Mouse (Mus musculus) midbrain, embryonic 13.5 days (tissue): Measurements from ENCODE around the gene Hdac7. TPM values are rescaled to one million over a fixed set of nuclear protein-coding genes. Genes with fewer than 3 reads are reported as not detected.

Experiments
- ATAC-seq: fragments of 200-750 bp; cut with Nextera tagmentation; 2 replicates; pipeline ENCODE4 v1.8.0; 2017; ENCODE audit warnings: mild to moderate bottlenecking, moderate TSS enrichment, moderate library complexity
- H3K27ac ChIP-seq: fragments of 300-500 bp; sonication (generic); 2 replicates; pipeline ENCODE4 v1.5.1; 2015; ENCODE audit warnings: inconsistent platforms, mild to moderate bottlenecking, moderate library complexity
- H3K27me3 ChIP-seq: fragments of 300-500 bp; sonication (generic); 2 replicates; pipeline ENCODE4 v1.6.1; 2015; ENCODE audit warnings: mild to moderate bottlenecking, inconsistent platforms
- H3K36me3 ChIP-seq: fragments of 300-500 bp; sonication (generic); 2 replicates; pipeline ENCODE4 v1.6.1; 2015; ENCODE audit warnings: mild to moderate bottlenecking, inconsistent platforms
- H3K4me1 ChIP-seq: fragments of 300-500 bp; sonication (generic); replicated peaks from 2 replicates; pipeline ENCODE4 v1.6.1; 2015; ENCODE audit warnings: inconsistent platforms
- H3K4me2 ChIP-seq: fragments of 300-500 bp; sonication (generic); replicated peaks from 2 replicates; pipeline ENCODE4 v1.6.1; 2015; ENCODE audit warnings: moderate library complexity, mild to moderate bottlenecking, inconsistent platforms
- H3K4me3 ChIP-seq: fragments of 300-500 bp; sonication (generic); replicated peaks from 2 replicates; pipeline ENCODE4 v1.5.1; 2015; ENCODE audit warnings: mild to moderate bottlenecking, inconsistent platforms
- H3K9ac ChIP-seq: fragments of 300-500 bp; sonication (generic); replicated peaks from 2 replicates; pipeline ENCODE4 v1.6.1; 2015; ENCODE audit warnings: mild to moderate bottlenecking, inconsistent platforms
- H3K9me3 ChIP-seq: fragments of 300-500 bp; sonication (generic); 2 replicates; pipeline ENCODE4 v1.6.1; 2016; ENCODE audit warnings: mild to moderate bottlenecking, inconsistent platforms
- WGBS: fragments of 180-500 bp; shearing (Covaris S2); methylation state at CpG from one replicate; pipeline ENCODE4 v1.1.7; 2015; 5-methylcytosine and 5-hydroxymethylcytosine counted together
- polyA plus RNA-seq: library from polyadenylated mRNA; unstranded; fragments of >200 nt; fragmentation: Nextera tagmentation; extraction: Ambion mirVana; gene quantifications from 2 replicates; pipeline ENCODE4 v1.2.1, GENCODE M21; 2015

Gene Hdac7
- polyA plus RNA-seq, 1 experiment from 2014 or later: 31.4 TPM

GRCm38 (mm10) chr15:97781961-97782748 is 62.1 kb downstream of the Hdac7 start:
- WGBS: 6% methylated on average over 24 of the region's 24 CpGs
- H3K9ac ChIP-seq: no peak overlapping the region
- peaks cover 15% of the 10 kb centered on the region for H3K4me1 ChIP-seq
- H3K36me3 ChIP-seq: no peaks in the 10 kb centered on the region
- peak overlapping the region; percentile 17 for H3K4me2 ChIP-seq
- no peak overlapping the region for H3K27ac ChIP-seq
- peaks cover 26% of the 10 kb centered on the region for H3K27me3 ChIP-seq
- H3K4me3 ChIP-seq: no peak overlapping the region
- no peaks in the 10 kb centered on the region for H3K9me3 ChIP-seq
- ATAC-seq: no peak

GRCm38 (mm10) chr15:97780611-97781031 is 63.7 kb downstream of the Hdac7 start:
- H3K4me1 ChIP-seq: peaks cover 14% of the 10 kb centered on the region
- H3K9ac ChIP-seq: no peak overlapping the region
- no peak overlapping the region for H3K4me3 ChIP-seq
- no peak for ATAC-seq
- no peaks in the 10 kb centered on the region for H3K36me3 ChIP-seq
- no peak overlapping the region for H3K27ac ChIP-seq
- WGBS: 69% methylated on average over 12 of the region's 12 CpGs
- H3K9me3 ChIP-seq: no peaks in the 10 kb centered on the region
- no peak overlapping the region for H3K4me2 ChIP-seq
- H3K27me3 ChIP-seq: peaks cover 27% of the 10 kb centered on the region

GRCm38 (mm10) chr15:97779576-97779975 is 64.7 kb downstream of the Hdac7 start:
- Histone ChIP-seq H3K4me1 (peaks cover 9% of the 10 kb centered on the region), H3K4me2 (no peak overlapping the region), H3K27me3 (peaks cover 27% of the 10 kb centered on the region), H3K9me3 (no peaks in the 10 kb centered on the region), H3K27ac (no peak overlapping the region), H3K4me3 (no peak overlapping the region), H3K36me3 (no peaks in the 10 kb centered on the region), H3K9ac (no peak overlapping the region)
- WGBS: 72% methylated on average over 1 of the region's 1 CpGs
- ATAC-seq: no peak

- Histone ChIP-seq H3K9me3 (no peaks in the 10 kb centered on the region), H3K27ac (no peak within 1 kb of the TSS)
- WGBS: 78% methylated on average over 8 of the region's 8 CpGs
These were observed 65.8 kb downstream of the Hdac7 start, which contains the start of gene Slc48a1 for GRCm38 (mm10) chr15:97778311-97779098. Gene Slc48a1 (plus strand): TSS chr15:97778520.

GRCm38 (mm10) chr15:97776919-97777318 is 67.4 kb downstream of the Hdac7 start:
- ATAC-seq: no peak
- no peak overlapping the region for H3K4me2 ChIP-seq

More at GRCm38 (mm10) chr15:97778311-97779098, 65.8 kb downstream of the Hdac7 start, which contains the start of gene Slc48a1:
- Histone ChIP-seq H3K27me3 (peaks cover 27% of the 10 kb centered on the region), H3K4me1 (peaks cover 12% of the 10 kb centered on the region), H3K4me2 (no peak within 1 kb of the TSS), H3K36me3 (no peaks in the 10 kb centered on the region), H3K4me3 (no peak within 1 kb of the TSS), H3K9ac (no peak within 1 kb of the TSS)
- ATAC-seq: no peak

GRCm38 (mm10) chr15:97776514-97776913 is 67.8 kb downstream of the Hdac7 start:
- Histone ChIP-seq H3K4me3 (no peak overlapping the region), H3K27me3 (peaks cover 20% of the 10 kb centered on the region), H3K36me3 (no peaks in the 10 kb centered on the region), H3K9ac (no peak overlapping the region), H3K27ac (no peak overlapping the region), H3K9me3 (no peaks in the 10 kb centered on the region), H3K4me1 (0 out of 2 replicates have a peak, but pooled peaks cover 9% of the 10 kb centered on the region), H3K4me2 (no peak overlapping the region)
- 7% methylated on average over 8 of the region's 8 CpGs for WGBS
- peak; percentile 59; the same call in 1 of the 2 replicates for ATAC-seq

More at GRCm38 (mm10) chr15:97776919-97777318, 67.4 kb downstream of the Hdac7 start:
- peaks cover 22% of the 10 kb centered on the region for H3K27me3 ChIP-seq
- peaks cover 11% of the 10 kb centered on the region for H3K4me1 ChIP-seq
- no peak overlapping the region for H3K9ac ChIP-seq
- no peaks in the 10 kb centered on the region for H3K36me3 ChIP-seq
- H3K4me3 ChIP-seq: no peak overlapping the region
- no peaks in the 10 kb centered on the region for H3K9me3 ChIP-seq
- no peak overlapping the region for H3K27ac ChIP-seq
- WGBS: 86% methylated on average over 6 of the region's 6 CpGs

GRCm38 (mm10) chr15:97773961-97774370 is 70.3 kb downstream of the Hdac7 start:
- Histone ChIP-seq H3K27ac (0 out of 2 replicates have a peak overlapping the region, but pooled peaks have one; percentile 4), H3K4me1 (0 out of 2 replicates have a peak, but pooled peaks cover 9% of the 10 kb centered on the region), H3K36me3 (no peaks in the 10 kb centered on the region), H3K9ac (no peak overlapping the region), H3K4me2 (no peak overlapping the region), H3K9me3 (no peaks in the 10 kb centered on the region), H3K27me3 (peaks cover 37% of the 10 kb centered on the region), H3K4me3 (no peak overlapping the region)
- WGBS: 75% methylated on average over 5 of the region's 5 CpGs
- no peak for ATAC-seq

GRCm38 (mm10) chr15:97773108-97773507 is 71.2 kb downstream of the Hdac7 start:
- peaks cover 43% of the 10 kb centered on the region for H3K27me3 ChIP-seq
- H3K27ac ChIP-seq: no peak overlapping the region
- no peaks in the 10 kb centered on the region for H3K36me3 ChIP-seq
- peaks cover 15% of the 10 kb centered on the region for H3K4me1 ChIP-seq
- no peak overlapping the region for H3K4me3 ChIP-seq
- no peak for ATAC-seq
- no peak overlapping the region for H3K4me2 ChIP-seq
- 38% methylated on average over 5 of the region's 5 CpGs for WGBS
- H3K9me3 ChIP-seq: no peaks in the 10 kb centered on the region
- H3K9ac ChIP-seq: no peak overlapping the region

- no peaks in the 10 kb centered on the region for H3K9me3 ChIP-seq
- WGBS: 77% methylated on average over 8 of the region's 8 CpGs
- H3K36me3 ChIP-seq: no peaks in the 10 kb centered on the region
- H3K27ac ChIP-seq: no peak overlapping the region
- no peak overlapping the region for H3K4me3 ChIP-seq
- H3K4me1 ChIP-seq: peaks cover 44% of the 10 kb centered on the region
- peaks cover 63% of the 10 kb centered on the region for H3K27me3 ChIP-seq
- no peak overlapping the region for H3K4me2 ChIP-seq
- no peak for ATAC-seq
- no peak overlapping the region for H3K9ac ChIP-seq
These were observed 74.0 kb downstream of the Hdac7 start for GRCm38 (mm10) chr15:97770280-97770679.

- peak; percentile 18; the same call in 1 of the 2 replicates for ATAC-seq
These were observed 76.1 kb downstream of the Hdac7 start for GRCm38 (mm10) chr15:97768192-97768591.

GRCm38 (mm10) chr15:97767280-97768186 is 76.8 kb downstream of the Hdac7 start, which contains the start of gene Rapgef3:
Gene Rapgef3 (minus strand): TSS chr15:97767972.
- ATAC-seq: peak; percentile 80
- H3K9me3 ChIP-seq: no peaks in the 10 kb centered on the region
- peak within 1 kb of the TSS; percentile 45 for H3K4me3 ChIP-seq
- no peaks in the 10 kb centered on the region for H3K36me3 ChIP-seq
- peak within 1 kb of the TSS; percentile 1; the same call in 1 of the 2 replicates for H3K27ac ChIP-seq
- H3K4me1 ChIP-seq: peaks cover 35% of the 10 kb centered on the region
- H3K9ac ChIP-seq: peak within 1 kb of the TSS; percentile 53
- peak within 1 kb of the TSS; percentile 81 for H3K4me2 ChIP-seq
- WGBS: under 1% methylated on average over 33 of the region's 44 CpGs
- H3K27me3 ChIP-seq: peaks cover 75% of the 10 kb centered on the region

More at GRCm38 (mm10) chr15:97768192-97768591, 76.1 kb downstream of the Hdac7 start:
- Histone ChIP-seq H3K9ac (peak overlapping the region; percentile 53), H3K9me3 (no peaks in the 10 kb centered on the region), H3K27me3 (peaks cover 79% of the 10 kb centered on the region), H3K27ac (0 out of 2 replicates have a peak overlapping the region, but pooled peaks have one; percentile 1), H3K4me1 (peaks cover 40% of the 10 kb centered on the region), H3K4me3 (peak overlapping the region; percentile 45), H3K36me3 (no peaks in the 10 kb centered on the region), H3K4me2 (peak overlapping the region; percentile 81)
- 1% methylated on average over 18 of the region's 18 CpGs for WGBS
